Mouse (Mus musculus) ovary, postnatal 10 days (tissue): ENCODE results near the gene Arhgap45.
A peak's percentile ranks its signal among the peaks of the same experiment; 100 is the strongest.

Source experiments
- DNase-seq: peaks from one replicate; pipeline ENCODE4 v3.0.0; 2022; ENCODE audit warnings: low spot score

Arhgap45 gene

DNA sequence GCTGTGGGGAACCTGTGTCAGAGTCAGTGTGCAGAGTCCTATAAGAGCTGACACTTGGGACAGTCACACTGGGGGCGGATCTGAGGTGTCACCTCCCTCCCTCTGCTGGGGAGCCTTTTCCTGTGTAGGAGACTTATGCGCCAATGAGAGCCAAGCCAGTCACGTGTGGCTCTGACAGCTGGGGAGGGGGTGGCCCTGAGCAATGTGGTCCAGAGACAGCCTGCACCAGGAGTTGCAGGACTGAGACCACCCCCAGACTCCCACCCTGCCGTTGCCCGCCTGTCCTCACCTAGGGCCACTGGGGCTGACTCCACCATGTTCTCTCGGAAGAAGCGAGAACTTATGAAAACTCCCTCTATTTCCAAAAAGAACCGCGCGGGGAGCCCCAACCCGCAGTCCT is at the start of gene Arhgap45:
Arhgap45 (plus strand) TSS at position 143 of the 400 bp plus-strand sequence.
- no peak for DNase-seq

DNA sequence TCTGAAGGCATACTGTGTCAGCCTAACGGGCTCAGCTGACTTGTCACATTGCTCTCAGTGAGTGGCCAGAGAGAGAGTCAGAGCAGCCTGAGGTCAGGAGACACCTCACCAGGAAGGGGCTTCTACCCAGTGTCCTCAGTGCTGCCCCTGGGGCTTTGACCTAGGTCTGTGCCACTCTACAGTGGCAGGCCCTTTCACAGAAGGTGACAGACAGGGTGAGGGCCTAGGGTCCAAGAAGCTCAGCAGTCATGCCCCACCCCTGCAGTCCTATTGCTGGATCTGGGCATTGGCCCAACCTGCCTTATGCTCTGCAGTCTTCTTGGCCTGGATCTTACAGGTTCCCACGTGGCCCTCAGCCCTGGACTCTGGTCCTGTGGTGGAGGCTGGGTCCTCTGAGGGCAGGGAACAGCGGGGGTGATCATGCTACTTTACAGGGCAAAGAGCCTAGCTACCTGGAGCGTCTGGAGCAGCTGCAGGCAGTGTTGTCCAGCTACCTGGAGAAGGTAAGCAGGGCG is 49.5 kb upstream of the Arhgap45 start:
- DNase-seq = no peak

DNA sequence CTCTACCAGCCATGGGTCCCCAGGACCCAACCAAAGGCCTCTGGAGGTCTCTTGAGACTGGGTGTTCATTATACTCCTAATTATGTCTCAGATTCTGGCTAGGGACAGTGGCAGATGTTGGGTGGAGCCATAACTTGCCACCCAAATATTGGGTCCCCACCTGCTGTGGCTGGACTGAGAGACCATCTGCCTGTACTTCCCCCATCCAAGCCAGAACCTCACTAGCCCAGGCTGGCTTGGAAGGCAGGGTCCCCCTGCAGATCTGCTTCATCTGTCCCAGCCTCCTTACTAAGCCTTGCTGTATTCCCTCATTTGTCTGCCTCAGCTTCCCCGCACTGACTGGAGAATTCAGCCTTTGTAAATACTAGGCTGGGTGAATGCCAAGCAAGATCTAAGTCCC is 48.3 kb upstream of the Arhgap45 start:
- DNase-seq = no peak

DNA sequence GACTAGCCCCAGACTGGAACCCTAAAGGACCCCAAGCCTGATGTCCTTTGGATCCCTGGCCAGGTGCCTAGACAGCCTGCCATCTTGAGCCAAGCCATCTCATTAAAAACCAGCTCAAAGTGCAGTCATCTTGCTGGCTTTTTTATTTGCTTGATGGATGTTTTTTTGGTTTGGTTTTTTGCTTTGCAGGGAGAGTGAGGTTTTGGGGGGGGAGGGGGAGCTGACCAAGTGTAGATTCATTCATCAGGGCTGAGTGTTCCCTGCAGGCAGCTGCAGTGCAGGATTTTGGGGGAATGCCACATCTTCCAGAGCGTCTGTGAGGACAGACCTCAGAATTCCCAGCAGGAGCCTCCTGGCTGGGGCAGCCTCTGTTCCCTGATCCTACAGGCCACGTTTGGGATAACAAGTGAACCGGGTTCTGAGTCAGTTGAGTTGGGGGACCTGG is 47.3 kb upstream of the Arhgap45 start:
- no peak for DNase-seq

DNA sequence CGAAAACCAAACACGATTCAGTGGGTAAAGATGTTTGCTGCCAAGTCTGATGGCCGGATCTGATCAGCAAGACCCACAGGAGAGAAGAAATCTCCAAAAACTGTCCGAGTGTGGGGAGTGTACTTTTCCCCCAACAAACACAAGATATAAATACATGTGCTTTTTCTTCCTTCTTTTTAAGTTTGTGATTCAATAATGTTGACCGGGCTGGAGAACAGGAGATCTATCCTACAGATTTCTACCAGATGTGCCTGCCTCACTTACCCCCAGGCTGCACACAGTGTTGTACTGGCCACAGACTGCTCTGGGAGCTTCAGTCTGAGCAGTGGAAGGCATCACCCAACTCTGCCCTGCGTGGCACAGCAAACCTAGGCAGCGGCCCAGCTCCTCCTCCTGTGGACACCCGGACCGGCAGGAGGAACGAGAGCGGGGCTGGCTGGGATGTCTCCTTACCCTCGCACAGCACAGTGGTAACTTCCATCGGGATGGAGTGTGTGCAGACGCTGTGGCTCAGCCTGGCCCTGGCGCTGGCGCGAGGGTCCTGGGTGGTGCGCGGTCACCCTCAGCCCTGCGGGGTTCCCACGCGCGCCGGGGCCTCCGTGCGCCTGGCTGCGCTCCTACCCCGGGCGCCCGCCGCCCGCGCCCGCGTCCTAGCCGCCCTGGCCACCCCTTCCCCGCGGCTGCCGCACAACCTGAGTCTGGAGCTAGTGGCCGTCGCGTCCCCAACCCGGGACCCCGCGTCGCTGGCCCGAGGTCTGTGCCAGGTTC is 45.9 kb upstream of the Arhgap45 start, which contains the start of gene Grin3b:
Grin3b (plus strand) TSS at position 301 of the 768 bp plus-strand sequence.
- no peak for DNase-seq

DNA sequence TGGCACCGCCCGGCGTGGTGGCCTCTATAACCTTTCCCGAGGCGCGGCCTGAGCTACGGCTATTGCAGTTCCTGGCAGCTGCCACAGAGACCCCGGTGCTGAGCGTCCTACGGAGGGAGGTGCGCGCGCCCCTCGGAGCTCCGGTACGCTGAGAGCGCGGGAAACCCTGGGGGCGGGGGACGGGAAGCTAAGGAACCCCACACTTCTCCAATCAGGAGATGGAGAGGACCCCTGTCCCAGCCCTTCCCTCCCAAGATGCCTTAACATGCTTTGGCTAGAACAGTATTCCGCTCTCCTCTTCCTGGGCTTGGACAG is 45.3 kb upstream of the Arhgap45 start:
- no peak for DNase-seq

DNA sequence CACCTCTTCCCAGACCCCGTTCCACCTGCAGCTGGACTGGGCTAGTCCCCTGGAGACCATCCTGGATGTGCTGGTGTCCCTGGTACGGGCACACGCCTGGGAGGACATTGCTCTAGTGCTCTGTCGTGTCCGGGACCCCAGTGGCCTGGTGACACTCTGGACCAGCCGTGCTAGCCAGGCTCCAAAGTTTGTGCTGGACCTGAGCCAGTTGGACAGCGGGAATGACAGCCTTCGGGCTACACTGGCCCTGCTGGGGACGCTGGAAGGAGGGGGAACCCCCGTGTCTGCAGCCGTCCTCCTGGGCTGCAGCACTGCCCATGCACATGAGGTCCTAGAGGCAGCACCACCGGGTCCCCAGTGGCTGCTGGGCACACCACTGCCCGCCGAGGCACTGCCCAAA is 43.6 kb upstream of the Arhgap45 start:
- DNase-seq = no peak

DNA sequence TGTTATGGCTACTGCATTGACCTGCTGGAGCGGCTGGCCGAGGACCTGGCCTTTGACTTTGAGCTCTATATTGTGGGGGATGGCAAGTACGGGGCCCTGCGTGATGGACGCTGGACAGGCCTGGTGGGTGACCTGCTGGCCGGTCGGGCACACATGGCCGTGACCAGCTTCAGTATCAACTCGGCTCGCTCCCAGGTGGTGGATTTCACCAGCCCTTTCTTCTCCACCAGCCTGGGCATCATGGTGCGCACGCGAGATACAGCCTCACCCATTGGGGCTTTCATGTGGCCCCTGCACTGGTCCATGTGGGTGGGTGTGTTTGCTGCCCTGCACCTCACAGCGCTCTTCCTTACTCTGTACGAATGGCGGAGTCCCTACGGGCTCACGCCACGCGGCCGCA is 42.4 kb upstream of the Arhgap45 start:
- no peak for DNase-seq

DNA sequence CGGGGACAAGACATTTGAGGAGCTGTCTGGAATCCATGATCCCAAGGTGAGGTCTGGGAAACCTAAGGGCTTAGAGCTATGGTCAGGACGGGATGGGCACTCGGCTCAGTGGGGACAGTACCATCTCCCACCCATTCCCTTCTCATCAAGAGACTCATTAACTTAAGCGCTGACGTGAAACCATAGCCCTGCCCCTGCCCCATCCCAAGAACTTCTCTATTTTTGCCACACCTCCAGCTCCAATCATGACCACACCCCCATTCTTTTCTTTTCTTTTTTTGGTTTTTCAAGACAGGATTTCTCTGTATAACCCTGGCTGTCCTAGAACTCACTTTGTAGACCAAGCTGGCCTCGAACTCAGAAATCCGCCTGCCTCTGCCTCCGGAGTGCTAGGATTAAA is 41.8 kb upstream of the Arhgap45 start:
- DNase-seq = no peak

DNA sequence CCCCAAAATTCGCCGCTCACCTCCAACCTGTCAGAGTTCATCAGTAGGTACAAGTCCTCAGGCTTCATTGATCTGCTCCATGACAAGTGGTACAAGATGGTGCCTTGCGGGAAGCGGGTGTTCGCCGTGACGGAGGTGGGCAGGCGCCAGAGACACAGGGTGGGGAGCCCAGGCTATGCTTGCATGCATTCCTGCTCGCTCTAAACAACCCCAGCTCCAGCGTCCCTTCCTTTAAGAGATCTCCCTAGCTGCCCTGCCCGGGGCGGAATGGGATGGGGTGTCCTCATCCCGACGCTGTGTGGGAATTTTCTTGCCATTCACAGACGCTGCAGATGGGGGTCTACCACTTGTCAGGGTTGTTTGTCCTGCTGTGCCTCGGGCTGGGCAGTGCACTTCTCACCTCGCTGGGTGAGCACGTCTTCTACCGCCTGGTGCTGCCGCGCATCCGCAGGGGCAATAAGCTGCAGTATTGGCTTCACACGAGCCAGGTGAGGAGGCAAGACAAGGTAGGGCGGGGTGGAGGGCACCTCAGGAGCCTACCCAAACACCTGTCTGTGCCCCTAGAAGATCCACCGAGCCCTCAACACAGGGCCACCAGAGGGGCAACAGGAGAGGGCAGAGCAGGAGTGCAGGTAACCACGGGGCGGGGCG is 40.3 kb upstream of the Arhgap45 start:
- DNase-seq = no peak

DNA sequence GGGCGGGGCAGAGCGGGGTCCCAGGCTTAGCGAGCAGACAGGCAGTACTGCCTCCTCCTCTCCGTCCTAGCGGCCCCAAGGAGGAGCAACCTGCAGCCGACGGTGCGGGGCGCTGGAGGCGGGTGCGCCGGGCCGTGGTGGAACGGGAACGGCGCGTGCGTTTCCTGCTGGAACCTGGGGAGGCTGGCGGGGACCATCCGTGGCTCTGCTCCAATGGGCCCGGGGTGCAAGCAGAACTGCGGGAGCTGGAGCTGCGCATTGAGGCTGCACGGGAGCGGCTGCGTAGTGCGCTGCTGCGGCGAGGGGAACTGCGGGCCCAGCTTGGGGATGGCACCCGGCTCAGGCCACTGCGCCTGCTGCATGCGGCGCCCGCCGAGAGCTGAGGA is 39.7 kb upstream of the Arhgap45 start:
- DNase-seq = no peak

DNA sequence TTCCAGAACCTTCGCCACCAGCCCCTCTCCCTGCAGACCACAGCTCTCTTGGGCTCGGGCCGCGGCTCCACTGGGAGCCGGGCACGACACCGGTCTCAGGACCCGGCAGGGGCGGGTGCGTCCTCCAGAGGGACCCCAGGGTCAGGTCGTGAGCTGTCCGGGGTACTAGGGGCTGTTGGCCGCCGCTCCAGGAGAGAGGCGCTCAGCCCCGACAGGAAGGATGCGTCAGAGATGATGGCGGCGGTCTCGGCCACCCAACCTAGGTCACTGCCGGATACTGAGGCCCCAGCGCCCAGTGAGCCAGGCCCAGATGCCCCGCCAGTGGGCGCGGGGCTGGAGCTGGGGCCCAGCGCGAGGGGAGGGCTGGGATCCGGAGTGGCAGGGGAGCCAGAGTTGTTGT is 39.1 kb upstream of the Arhgap45 start:
- DNase-seq = no peak

DNA sequence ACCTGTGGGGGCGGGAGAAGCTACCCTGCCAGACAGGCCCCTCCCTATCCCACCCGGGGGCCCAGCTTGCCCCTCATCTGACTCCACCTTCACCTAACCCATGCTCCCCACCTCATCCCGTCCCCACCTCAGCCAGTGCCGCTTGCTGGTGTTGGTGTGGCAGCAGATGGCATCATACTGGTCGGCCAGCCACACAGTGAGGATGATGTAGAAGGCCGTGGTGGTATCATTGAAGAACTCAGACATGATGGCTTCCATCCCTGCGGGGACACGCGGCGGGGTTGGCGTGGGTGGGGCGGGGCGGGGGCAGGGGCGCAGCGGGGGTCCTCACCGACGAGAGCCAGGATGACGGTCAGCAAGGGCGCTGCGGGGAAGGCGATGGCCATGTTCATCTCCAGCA is 38.4 kb upstream of the Arhgap45 start:
- no peak for DNase-seq

DNA sequence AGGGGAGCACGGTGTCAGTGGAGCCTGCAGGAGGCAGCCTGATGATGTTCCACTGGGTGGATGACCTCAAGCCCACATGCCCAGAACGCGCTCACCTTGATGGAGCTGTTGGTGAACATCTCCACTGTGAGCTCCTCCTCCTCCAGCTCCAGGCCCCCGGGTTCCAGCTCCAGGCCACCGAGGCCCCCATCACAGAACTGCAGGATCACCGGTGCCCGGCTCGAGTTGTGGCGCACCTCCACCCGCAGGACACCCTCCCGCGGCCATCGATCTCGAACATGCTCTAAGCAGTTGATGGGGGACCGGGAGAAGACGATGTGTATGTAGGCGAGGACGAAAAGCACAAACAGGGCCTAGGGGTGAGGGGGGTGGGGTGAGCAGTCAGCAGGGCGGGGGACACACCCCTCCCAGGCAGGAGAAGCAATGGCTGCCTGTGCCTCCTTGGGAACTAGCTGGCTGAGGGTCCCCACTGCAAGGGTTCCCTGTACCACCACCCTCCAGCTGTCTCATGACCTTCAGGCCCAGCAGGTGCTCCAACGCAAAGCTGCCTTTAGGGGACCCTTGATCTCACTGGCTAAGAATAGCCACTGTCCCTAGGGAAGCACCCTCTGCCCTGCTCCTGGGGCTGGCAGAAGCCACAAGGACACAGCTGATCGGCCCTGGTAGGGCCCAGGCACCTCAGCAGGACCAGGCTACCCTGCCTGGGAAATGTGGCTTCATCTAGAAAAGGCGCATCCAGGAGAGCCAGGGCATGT is 36.9 kb upstream of the Arhgap45 start:
- no peak for DNase-seq

DNA sequence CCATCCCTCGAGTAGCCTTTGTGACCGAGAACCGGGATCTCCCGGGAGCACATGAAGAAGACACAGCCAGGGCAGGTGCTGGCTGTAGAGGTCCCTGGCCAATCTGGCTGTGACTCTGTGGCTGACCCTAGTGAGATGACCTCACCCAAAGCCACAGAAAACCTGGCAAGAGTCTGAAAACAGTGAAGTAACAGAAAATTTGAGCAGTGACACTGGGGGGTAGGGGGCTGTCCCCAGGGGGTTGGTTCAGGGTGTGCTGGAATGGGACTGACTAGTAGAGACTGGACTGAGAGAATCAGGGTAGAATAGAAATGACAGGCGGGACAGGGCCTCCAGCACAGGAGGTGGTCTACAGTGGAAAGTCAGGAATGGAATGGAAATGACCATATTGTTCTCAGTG is 33.2 kb upstream of the Arhgap45 start:
- no peak for DNase-seq

DNA sequence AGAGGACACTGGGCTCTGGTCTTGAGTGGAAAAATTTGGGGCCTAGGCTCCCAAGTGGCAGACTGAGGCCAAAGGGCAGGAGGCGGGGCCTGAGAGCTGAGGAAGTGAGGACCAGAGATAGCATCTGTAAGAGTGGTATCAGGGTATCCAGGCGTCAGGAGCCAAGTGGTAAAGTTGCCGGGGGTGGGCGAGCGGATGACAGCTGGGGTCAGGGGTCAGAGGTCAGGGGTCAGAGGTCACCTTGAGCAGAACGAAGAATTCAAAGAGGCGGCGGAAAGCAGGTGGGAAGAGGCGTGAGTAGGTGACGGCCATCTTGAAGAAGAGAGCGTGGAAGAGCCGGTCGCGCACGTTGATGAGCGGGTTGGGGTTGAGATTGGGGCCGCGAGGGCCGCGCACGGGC is 32.8 kb upstream of the Arhgap45 start:
- peak; percentile 34 for DNase-seq

DNA sequence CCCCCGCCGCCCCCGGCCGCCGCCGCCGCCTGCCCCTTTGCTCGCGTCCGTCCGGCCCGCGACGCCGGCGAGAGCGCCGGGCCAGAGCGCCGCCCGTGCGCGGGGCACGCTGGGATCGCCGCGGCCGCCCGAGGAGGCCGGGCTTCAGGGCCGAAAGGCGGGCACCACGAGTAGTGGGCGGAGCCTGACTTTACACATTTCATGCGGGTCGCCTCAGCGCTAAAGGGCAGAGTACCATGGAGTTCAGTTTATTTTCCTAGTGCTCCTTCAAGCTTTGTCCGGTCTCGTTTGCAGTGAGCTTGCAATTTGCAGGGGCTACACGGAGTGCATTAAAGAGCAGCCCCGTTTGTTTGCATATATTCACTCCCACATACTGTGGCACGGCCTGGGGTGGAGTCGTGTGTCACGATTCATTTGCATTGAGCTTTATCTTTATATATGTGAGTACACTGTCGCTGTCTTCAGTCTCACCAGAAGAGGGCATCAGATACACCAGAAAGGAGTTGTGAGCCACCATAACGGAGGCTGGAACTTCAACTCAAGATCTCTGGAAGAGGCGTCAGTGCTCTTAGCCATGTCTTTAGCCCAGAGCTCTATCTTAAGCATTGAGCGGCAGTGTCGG is 32.1 kb upstream of the Arhgap45 start, which contains the start of gene Tmem259:
Tmem259 (minus strand) TSS at position 136 of the 622 bp plus-strand sequence.
- DNase-seq = peak; percentile 71

DNA sequence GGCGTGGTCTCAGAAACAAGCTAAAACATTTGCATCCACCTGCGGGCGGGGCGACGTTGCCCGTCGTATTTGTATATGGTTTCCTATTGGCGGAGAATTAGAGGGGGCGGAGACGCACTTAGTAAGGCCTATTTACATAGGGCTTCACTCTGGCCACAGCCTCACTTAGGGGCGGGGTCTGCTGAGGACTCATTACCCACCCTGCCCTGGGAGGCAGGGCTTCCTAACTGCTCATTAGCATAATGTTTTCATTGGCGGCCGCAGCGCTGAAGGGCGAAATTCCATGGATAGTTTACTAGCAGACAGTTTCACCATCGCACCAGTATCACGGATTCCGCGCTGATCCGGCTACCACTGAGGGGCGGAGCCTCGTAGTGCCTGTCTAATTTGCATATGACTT is 31.6 kb upstream of the Arhgap45 start:
- DNase-seq = peak; percentile 81

DNA sequence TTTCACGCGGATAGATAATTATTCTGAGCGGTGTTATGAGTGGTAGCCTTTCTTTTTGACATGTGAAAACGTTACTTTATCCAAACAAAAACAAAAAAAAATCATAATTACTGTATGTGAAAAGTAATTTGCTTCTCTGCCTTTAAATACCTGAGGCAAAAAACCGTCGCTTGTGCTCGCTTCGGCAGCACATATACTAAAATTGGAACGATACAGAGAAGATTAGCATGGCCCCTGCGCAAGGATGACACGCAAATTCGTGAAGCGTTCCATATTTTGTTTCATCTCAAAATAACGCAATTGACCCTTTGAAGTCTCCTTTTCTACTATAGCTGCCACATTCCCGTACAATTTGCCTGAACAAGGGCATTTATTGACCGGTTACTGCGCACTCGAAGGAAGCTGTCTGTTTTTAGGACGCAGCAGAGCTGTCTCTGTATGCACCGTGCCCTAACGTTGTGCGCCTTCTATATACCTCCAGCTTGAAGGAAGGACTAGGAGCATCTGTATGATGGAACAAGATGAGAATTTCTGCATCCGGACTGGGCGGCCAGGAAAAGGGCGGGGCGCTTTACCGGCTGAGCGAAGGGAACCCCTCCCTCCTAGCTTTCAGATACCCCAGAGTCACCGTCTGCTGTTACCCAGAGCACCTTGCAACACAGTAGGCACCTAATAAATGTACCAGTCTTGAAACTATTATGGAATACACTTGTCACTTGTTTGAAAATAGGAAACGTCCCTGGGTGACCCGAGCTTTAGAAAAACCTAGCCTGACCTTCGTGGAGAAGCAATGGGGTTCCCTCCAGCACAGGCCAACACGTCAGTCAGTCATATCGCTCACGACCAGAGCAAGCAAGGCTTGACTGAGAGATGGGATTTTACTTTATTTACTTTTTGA is 30.9 kb upstream of the Arhgap45 start:
- DNase-seq = peak; percentile 29

DNA sequence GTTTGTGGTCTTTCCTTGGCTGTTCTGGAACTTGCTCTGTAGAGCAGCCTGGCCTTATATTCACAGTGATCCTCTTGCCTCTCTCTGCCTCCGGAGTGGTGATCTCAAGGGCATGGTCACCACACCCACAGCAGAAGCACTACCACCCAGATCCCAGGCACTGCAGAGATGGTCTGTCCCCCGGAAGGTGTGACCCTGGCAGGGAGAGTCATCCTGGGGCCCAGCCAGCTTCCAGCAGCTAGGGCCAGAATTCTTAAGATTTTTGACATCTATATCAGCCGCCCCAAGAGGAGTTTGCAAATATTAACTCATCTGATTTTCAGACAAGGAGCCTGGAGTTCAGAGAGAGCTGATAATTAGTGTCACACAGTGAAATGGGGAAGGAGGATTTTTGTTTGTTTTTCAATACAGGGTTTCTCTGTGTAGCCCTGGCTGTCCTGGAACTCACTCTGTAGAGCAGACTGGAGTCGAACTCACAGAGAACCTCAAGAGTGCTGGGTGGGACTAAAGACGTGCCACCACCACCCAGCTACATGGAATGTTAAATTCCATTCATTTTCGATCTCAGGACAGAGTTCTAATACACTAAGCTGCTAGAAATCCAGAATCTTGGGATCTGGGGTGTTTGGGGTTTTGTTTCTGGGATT is 30.1 kb upstream of the Arhgap45 start:
- DNase-seq = no peak

DNA sequence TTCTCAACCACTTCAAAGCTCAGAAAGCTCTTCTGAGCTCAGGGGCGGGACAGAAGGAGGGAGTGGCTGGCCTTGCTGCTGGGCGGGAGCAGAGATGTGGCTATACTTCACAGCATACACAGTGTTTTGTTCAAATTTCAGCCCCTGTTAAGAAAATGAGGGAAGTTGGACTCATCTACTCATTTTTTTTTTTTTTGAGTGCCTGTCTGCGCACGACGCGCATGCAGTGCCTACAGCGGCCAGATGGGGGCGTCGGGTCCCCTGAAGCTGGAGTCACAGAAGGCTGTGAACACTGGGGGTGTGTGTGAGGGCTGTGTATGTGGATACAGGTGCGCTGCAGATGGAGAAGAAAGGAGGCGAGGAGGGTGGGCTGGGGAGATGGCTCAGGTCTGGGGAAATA is 29.5 kb upstream of the Arhgap45 start:
- DNase-seq = peak; percentile 64
